Mouse (Mus musculus) neural tube, embryonic 12.5 days (tissue): Measurements from ENCODE around the gene Ppfibp2. TPM values are rescaled to one million over a fixed set of nuclear protein-coding genes. Genes with fewer than 3 reads are reported as not detected.

Experiments
- ATAC-seq: fragments of 200-750 bp; cut with Nextera tagmentation; 2 replicates; pipeline ENCODE4 v1.8.0; 2017; ENCODE audit warnings: low read depth, mild to moderate bottlenecking, moderate TSS enrichment, moderate library complexity; ENCODE audit not compliant: low FRiP score
- H3K27ac ChIP-seq: fragments of 300-500 bp; sonication (generic); 2 replicates; pipeline ENCODE4 v1.5.1; 2016
- H3K27me3 ChIP-seq: fragments of 300-500 bp; sonication (generic); replicated peaks from 2 replicates; pipeline ENCODE4 v1.6.1; 2016; ENCODE audit warnings: mild to moderate bottlenecking
- H3K36me3 ChIP-seq: fragments of 300-500 bp; sonication (generic); 2 replicates; pipeline ENCODE4 v1.6.1; 2016; ENCODE audit warnings: mild to moderate bottlenecking
- H3K4me1 ChIP-seq: fragments of 300-500 bp; sonication (generic); 2 replicates; pipeline ENCODE4 v1.6.1; 2016
- H3K4me2 ChIP-seq: fragments of 300-500 bp; sonication (generic); replicated peaks from 2 replicates; pipeline ENCODE4 v1.6.1; 2016; ENCODE audit warnings: mild to moderate bottlenecking
- H3K4me3 ChIP-seq: fragments of 300-500 bp; sonication (generic); 2 replicates; pipeline ENCODE4 v1.5.1; 2016
- H3K9ac ChIP-seq: fragments of 300-500 bp; sonication (generic); 2 replicates; pipeline ENCODE4 v1.6.1; 2016; ENCODE audit warnings: mild to moderate bottlenecking
- H3K9me3 ChIP-seq: fragments of 300-500 bp; sonication (generic); 2 replicates; pipeline ENCODE4 v1.6.1; 2016; ENCODE audit warnings: mild to moderate bottlenecking
- WGBS: fragments of 180-500 bp; shearing (Covaris S2); methylation state at CpG from one replicate; pipeline ENCODE4 v1.1.7; 2016; 5-methylcytosine and 5-hydroxymethylcytosine counted together
- polyA plus RNA-seq: library from polyadenylated mRNA; unstranded; fragments of >200 nt; fragmentation: Nextera tagmentation; extraction: Ambion mirVana; gene quantifications from 2 replicates; pipeline ENCODE4 v1.2.1, GENCODE M21; 2016

Ppfibp2 gene
- polyA plus RNA-seq, 1 experiment from 2014 or later, result 3.5 TPM

- no peaks in the 10 kb centered on the region for H3K36me3 ChIP-seq
- H3K4me2 ChIP-seq, result no peak overlapping the region
- H3K27me3 ChIP-seq, result no peaks in the 10 kb centered on the region
- no peak overlapping the region for H3K4me3 ChIP-seq
- no peak overlapping the region for H3K27ac ChIP-seq
- 76% methylated on average over 4 of the region's 4 CpGs for WGBS
- no peak overlapping the region for H3K9ac ChIP-seq
- no peaks in the 10 kb centered on the region for H3K4me1 ChIP-seq
- H3K9me3 ChIP-seq, result no peaks in the 10 kb centered on the region
- no peak for ATAC-seq
Observed at GRCm38 (mm10) chr7:107619225-107619624, 24.2 kb downstream of the Ppfibp2 start.

GRCm38 (mm10) chr7:107620137-107620536 is 25.1 kb downstream of the Ppfibp2 start:
- no peaks in the 10 kb centered on the region for H3K27me3 ChIP-seq
- H3K9me3 ChIP-seq, result no peaks in the 10 kb centered on the region
- H3K4me2 ChIP-seq, result no peak overlapping the region
- no peaks in the 10 kb centered on the region for H3K4me1 ChIP-seq
- H3K36me3 ChIP-seq, result no peaks in the 10 kb centered on the region
- no peak for ATAC-seq
- 86% methylated on average over 3 of the region's 3 CpGs for WGBS
- no peak overlapping the region for H3K9ac ChIP-seq
- no peak overlapping the region for H3K4me3 ChIP-seq
- H3K27ac ChIP-seq, result no peak overlapping the region

GRCm38 (mm10) chr7:107624432-107624831 is 29.4 kb downstream of the Ppfibp2 start:
- WGBS, result 76% methylated on average over 3 of the region's 3 CpGs
- no peak for ATAC-seq
- Histone ChIP-seq H3K9me3 (no peaks in the 10 kb centered on the region), H3K4me1 (no peaks in the 10 kb centered on the region), H3K4me3 (no peak overlapping the region), H3K27ac (no peak overlapping the region), H3K36me3 (no peaks in the 10 kb centered on the region), H3K27me3 (no peaks in the 10 kb centered on the region), H3K4me2 (no peak overlapping the region), H3K9ac (no peak overlapping the region)

GRCm38 (mm10) chr7:107625061-107625460 is 30.1 kb downstream of the Ppfibp2 start, which contains the start of gene 5330417H12Rik:
Gene 5330417H12Rik (minus strand): TSS chr7:107625161.
- WGBS, result 83% methylated on average over 2 of the region's 2 CpGs
- Histone ChIP-seq H3K9ac (no peak within 1 kb of the TSS), H3K4me1 (no peaks in the 10 kb centered on the region), H3K36me3 (no peaks in the 10 kb centered on the region), H3K27ac (no peak within 1 kb of the TSS), H3K4me2 (no peak within 1 kb of the TSS), H3K4me3 (no peak within 1 kb of the TSS), H3K9me3 (no peaks in the 10 kb centered on the region), H3K27me3 (no peaks in the 10 kb centered on the region)
- no peak for ATAC-seq

- H3K4me2 ChIP-seq, result no peak overlapping the region
- H3K9ac ChIP-seq, result no peak overlapping the region
- H3K4me1 ChIP-seq, result no peaks in the 10 kb centered on the region
- no peaks in the 10 kb centered on the region for H3K9me3 ChIP-seq
- no peak overlapping the region for H3K4me3 ChIP-seq
- ATAC-seq, result no peak
- 87% methylated on average over 6 of the region's 6 CpGs for WGBS
- no peaks in the 10 kb centered on the region for H3K36me3 ChIP-seq
- no peak overlapping the region for H3K27ac ChIP-seq
- H3K27me3 ChIP-seq, result no peaks in the 10 kb centered on the region
Observed at GRCm38 (mm10) chr7:107625781-107626180, 30.8 kb downstream of the Ppfibp2 start.

- H3K9ac ChIP-seq, result no peak overlapping the region
- no peaks in the 10 kb centered on the region for H3K36me3 ChIP-seq
- ATAC-seq, result no peak
- H3K4me1 ChIP-seq, result no peaks in the 10 kb centered on the region
- H3K4me3 ChIP-seq, result no peak overlapping the region
- no peaks in the 10 kb centered on the region for H3K9me3 ChIP-seq
- H3K27me3 ChIP-seq, result no peaks in the 10 kb centered on the region
- H3K27ac ChIP-seq, result no peak overlapping the region
- H3K4me2 ChIP-seq, result no peak overlapping the region
Observed at GRCm38 (mm10) chr7:107628383-107628782, 33.4 kb downstream of the Ppfibp2 start.

GRCm38 (mm10) chr7:107633201-107633600 is 38.2 kb downstream of the Ppfibp2 start:
- H3K36me3 ChIP-seq, result no peaks in the 10 kb centered on the region
- H3K4me3 ChIP-seq, result no peak overlapping the region
- ATAC-seq, result no peak
- no peaks in the 10 kb centered on the region for H3K27me3 ChIP-seq
- no peaks in the 10 kb centered on the region for H3K4me1 ChIP-seq
- H3K9ac ChIP-seq, result no peak overlapping the region
- H3K27ac ChIP-seq, result no peak overlapping the region
- WGBS, result 96% methylated on average over 4 of the region's 4 CpGs
- H3K9me3 ChIP-seq, result no peaks in the 10 kb centered on the region
- no peak overlapping the region for H3K4me2 ChIP-seq

GRCm38 (mm10) chr7:107637398-107637797 is 42.4 kb downstream of the Ppfibp2 start:
- no peak for ATAC-seq
- Histone ChIP-seq H3K27me3 (no peaks in the 10 kb centered on the region), H3K27ac (no peak overlapping the region), H3K9ac (no peak overlapping the region), H3K4me2 (no peak overlapping the region), H3K36me3 (no peaks in the 10 kb centered on the region), H3K4me1 (no peaks in the 10 kb centered on the region), H3K4me3 (no peak overlapping the region), H3K9me3 (no peaks in the 10 kb centered on the region)
- WGBS, result 90% methylated on average over 7 of the region's 7 CpGs

GRCm38 (mm10) chr7:107638026-107638425 is 43.0 kb downstream of the Ppfibp2 start:
- Histone ChIP-seq H3K9me3 (no peaks in the 10 kb centered on the region), H3K36me3 (no peaks in the 10 kb centered on the region), H3K4me3 (no peak overlapping the region), H3K4me2 (no peak overlapping the region), H3K27ac (no peak overlapping the region), H3K4me1 (no peaks in the 10 kb centered on the region), H3K9ac (no peak overlapping the region), H3K27me3 (no peaks in the 10 kb centered on the region)
- no peak for ATAC-seq
- WGBS, result 89% methylated on average over 5 of the region's 5 CpGs

- 83% methylated on average over 7 of the region's 7 CpGs for WGBS
- Histone ChIP-seq H3K36me3 (no peaks in the 10 kb centered on the region), H3K27me3 (no peaks in the 10 kb centered on the region), H3K9ac (no peak overlapping the region), H3K4me2 (no peak overlapping the region), H3K4me3 (no peak overlapping the region), H3K27ac (no peak overlapping the region), H3K9me3 (no peaks in the 10 kb centered on the region), H3K4me1 (no peaks in the 10 kb centered on the region)
- no peak for ATAC-seq
Observed at GRCm38 (mm10) chr7:107642586-107643275, 47.7 kb downstream of the Ppfibp2 start.

- WGBS, result 85% methylated on average over 2 of the region's 2 CpGs
- Histone ChIP-seq H3K36me3 (no peaks in the 10 kb centered on the region), H3K4me2 (no peak overlapping the region), H3K4me3 (no peak overlapping the region), H3K27me3 (no peaks in the 10 kb centered on the region), H3K9me3 (no peaks in the 10 kb centered on the region), H3K9ac (no peak overlapping the region), H3K27ac (no peak overlapping the region), H3K4me1 (no peaks in the 10 kb centered on the region)
- no peak for ATAC-seq
Observed at GRCm38 (mm10) chr7:107644987-107645386, 50.0 kb downstream of the Ppfibp2 start.

GRCm38 (mm10) chr7:107648937-107649688 is 54.1 kb downstream of the Ppfibp2 start:
- no peak overlapping the region for H3K27ac ChIP-seq
- no peak overlapping the region for H3K4me2 ChIP-seq
- H3K9ac ChIP-seq, result no peak overlapping the region
- WGBS, result 86% methylated on average over 12 of the region's 12 CpGs
- no peaks in the 10 kb centered on the region for H3K36me3 ChIP-seq
- H3K4me3 ChIP-seq, result no peak overlapping the region
- no peaks in the 10 kb centered on the region for H3K27me3 ChIP-seq
- H3K4me1 ChIP-seq, result no peaks in the 10 kb centered on the region
- no peak for ATAC-seq
- H3K9me3 ChIP-seq, result no peaks in the 10 kb centered on the region

- Histone ChIP-seq H3K27ac (no peak overlapping the region), H3K4me1 (no peaks in the 10 kb centered on the region), H3K4me2 (no peak overlapping the region), H3K9me3 (no peaks in the 10 kb centered on the region), H3K4me3 (no peak overlapping the region), H3K9ac (no peak overlapping the region), H3K27me3 (no peaks in the 10 kb centered on the region), H3K36me3 (no peaks in the 10 kb centered on the region)
- ATAC-seq, result no peak
- 84% methylated on average over 7 of the region's 7 CpGs for WGBS
Observed at GRCm38 (mm10) chr7:107649990-107650389, 55.0 kb downstream of the Ppfibp2 start.
